Mouse (Mus musculus): Measurements from ENCODE around the gene Tigd3.

DNA sequence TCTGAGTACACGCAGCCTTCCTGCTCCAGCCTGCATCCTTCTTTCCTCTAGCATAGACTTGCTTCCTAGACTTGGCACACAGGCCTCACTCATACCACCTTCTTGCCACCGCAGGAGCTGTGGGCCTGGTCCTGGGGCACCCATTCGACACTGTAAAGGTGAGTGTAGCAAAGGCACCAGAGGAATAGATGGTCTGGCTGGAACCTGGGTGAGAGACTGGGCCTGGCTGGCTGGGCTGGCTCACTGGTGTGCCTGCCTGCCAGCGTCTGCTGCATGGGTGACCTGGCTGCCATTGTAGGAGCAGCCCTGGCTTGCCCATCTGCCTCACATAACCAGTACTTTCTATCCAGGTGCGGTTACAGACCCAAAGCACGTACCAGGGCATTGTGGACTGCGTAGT lies 14.2 kb downstream of the Tigd3 start:
- TF ChIP-seq CTCF (IDR thresholded peaks at IDR 0.05; ENCODE audit: insufficient read depth, low read length) (no peak), POLR2A (IDR thresholded peaks at IDR 0.05; ENCODE audit: borderline replicate concordance, extremely low read depth, low read depth, low read length) (no peak)

Data from lung, adult 2 months (tissue).